ENCODE assay signal across 38 mouse cellular contexts in genomic region chr7:26303429-26304166, GRCm38 (mm10). TPM values are rescaled to one million over a fixed set of nuclear protein-coding genes. Genes with fewer than 3 reads are reported as not detected.
"Had no signal": no experiment of that assay in that cellular context is flagged by ENCODE, and none has a peak within 500 bp of the region (broad histone marks: within the 10 kb centered on the region; RNA-seq: fewer than 3 reads in every experiment).

No protein-coding gene starts in this region.

RNA-seq across cellular contexts. Expression of gene Cyp2a4, which starts 3.4 kb away (rescaled TPM):
- total RNA-seq: left cerebral cortex, adult 18-20 months; left cerebral cortex, adult 2 months; left cerebral cortex, adult 8-10 months; left cerebral cortex, postnatal 10 days; left cerebral cortex, postnatal 14 days; left cerebral cortex, postnatal 25 days; left cerebral cortex, postnatal 36 days; left cerebral cortex, postnatal 4 days; megakaryocyte progenitor cell, adult 5-6 weeks; megakaryocyte, adult 5-6 weeks; megakaryocyte-erythroid progenitor cell, adult 5-6 weeks; midbrain, postnatal 0 days; monocyte, adult 5-6 weeks had no signal
- polyA plus RNA-seq: limb, embryonic 10.5 days; limb, embryonic 11.5 days; limb, embryonic 12.5 days; limb, embryonic 13.5 days; limb, embryonic 14.5 days; limb, embryonic 15.5 days; liver, embryonic 11.5 days; liver, embryonic 12.5 days; liver, embryonic 13.5 days; lung, adult 2 months; lung, embryonic 14.5 days; lung, embryonic 15.5 days; lung, embryonic 16.5 days; lung, postnatal 0 days; macrophage; midbrain, embryonic 10.5 days; midbrain, embryonic 11.5 days; midbrain, embryonic 12.5 days; midbrain, embryonic 13.5 days; midbrain, embryonic 14.5 days; midbrain, embryonic 15.5 days; midbrain, embryonic 16.5 days; midbrain, postnatal 0 days; myocyte; neural tube, embryonic 11.5 days had no signal

RNA-seq across cellular contexts. Expression of gene Vmn1r184, which starts 43.5 kb away (rescaled TPM):
- total RNA-seq: left cerebral cortex, adult 18-20 months; left cerebral cortex, adult 2 months; left cerebral cortex, adult 8-10 months; left cerebral cortex, postnatal 10 days; left cerebral cortex, postnatal 14 days; left cerebral cortex, postnatal 25 days; left cerebral cortex, postnatal 36 days; left cerebral cortex, postnatal 4 days; megakaryocyte progenitor cell, adult 5-6 weeks; megakaryocyte, adult 5-6 weeks; megakaryocyte-erythroid progenitor cell, adult 5-6 weeks; midbrain, postnatal 0 days; monocyte, adult 5-6 weeks had no signal
- polyA plus RNA-seq: limb, embryonic 10.5 days; limb, embryonic 11.5 days; limb, embryonic 12.5 days; limb, embryonic 13.5 days; limb, embryonic 14.5 days; limb, embryonic 15.5 days; liver, embryonic 11.5 days; liver, embryonic 12.5 days; liver, embryonic 13.5 days; liver, embryonic 14.5 days; lung, adult 2 months; lung, embryonic 14.5 days; lung, embryonic 15.5 days; lung, embryonic 16.5 days; lung, postnatal 0 days; macrophage; midbrain, embryonic 10.5 days; midbrain, embryonic 11.5 days; midbrain, embryonic 12.5 days; midbrain, embryonic 13.5 days; midbrain, embryonic 14.5 days; midbrain, embryonic 15.5 days; midbrain, embryonic 16.5 days; midbrain, postnatal 0 days; myocyte; neural tube, embryonic 11.5 days had no signal
